Mouse (Mus musculus) embryonic facial prominence, embryonic 12.5 days (tissue): ENCODE results near the gene Zfp362. TPM values are rescaled to one million over a fixed set of nuclear protein-coding genes. Genes with fewer than 3 reads are reported as not detected.

Source experiments
- ATAC-seq: fragments of 200-750 bp; cut with Nextera tagmentation; 2 replicates; pipeline ENCODE4 v1.8.0; 2017; ENCODE audit not compliant: insufficient number of reproducible peaks, insufficient read depth, low FRiP score, low TSS enrichment
- H3K27ac ChIP-seq: fragments of 300-500 bp; sonication (generic); 2 replicates; pipeline ENCODE4 v1.5.1; 2016; ENCODE audit warnings: mild to moderate bottlenecking
- H3K27me3 ChIP-seq: fragments of 300-500 bp; sonication (generic); 2 replicates; pipeline ENCODE4 v1.6.1; 2016; ENCODE audit warnings: mild to moderate bottlenecking, moderate library complexity
- H3K36me3 ChIP-seq: fragments of 300-500 bp; sonication (generic); 2 replicates; pipeline ENCODE4 v1.6.1; 2016; ENCODE audit warnings: mild to moderate bottlenecking
- H3K4me1 ChIP-seq: fragments of 300-500 bp; sonication (generic); 2 replicates; pipeline ENCODE4 v1.6.1; 2016
- H3K4me2 ChIP-seq: fragments of 300-500 bp; sonication (generic); replicated peaks from 2 replicates; pipeline ENCODE4 v1.6.1; 2016; ENCODE audit warnings: mild to moderate bottlenecking, moderate library complexity
- H3K4me3 ChIP-seq: fragments of 300-500 bp; sonication (generic); 2 replicates; pipeline ENCODE4 v1.5.1; 2016; ENCODE audit warnings: mild to moderate bottlenecking
- H3K9ac ChIP-seq: fragments of 300-500 bp; sonication (generic); 2 replicates; pipeline ENCODE4 v1.6.1; 2016; ENCODE audit warnings: mild to moderate bottlenecking, moderate library complexity
- H3K9me3 ChIP-seq: fragments of 300-500 bp; sonication (generic); 2 replicates; pipeline ENCODE4 v1.6.1; 2016; ENCODE audit warnings: mild to moderate bottlenecking, moderate library complexity
- WGBS: fragments of 180-500 bp; shearing (Covaris S2); methylation state at CpG from one replicate; pipeline ENCODE4 v1.1.7; 2016; 5-methylcytosine and 5-hydroxymethylcytosine counted together
- polyA plus RNA-seq: library from polyadenylated mRNA; unstranded; fragments of >200 nt; fragmentation: Nextera tagmentation; extraction: Ambion mirVana; gene quantifications from 2 replicates; pipeline ENCODE4 v1.2.1, GENCODE M21; 2016

Zfp362 gene
- polyA plus RNA-seq, 1 experiment from 2014 or later = 52.3 TPM

DNA sequence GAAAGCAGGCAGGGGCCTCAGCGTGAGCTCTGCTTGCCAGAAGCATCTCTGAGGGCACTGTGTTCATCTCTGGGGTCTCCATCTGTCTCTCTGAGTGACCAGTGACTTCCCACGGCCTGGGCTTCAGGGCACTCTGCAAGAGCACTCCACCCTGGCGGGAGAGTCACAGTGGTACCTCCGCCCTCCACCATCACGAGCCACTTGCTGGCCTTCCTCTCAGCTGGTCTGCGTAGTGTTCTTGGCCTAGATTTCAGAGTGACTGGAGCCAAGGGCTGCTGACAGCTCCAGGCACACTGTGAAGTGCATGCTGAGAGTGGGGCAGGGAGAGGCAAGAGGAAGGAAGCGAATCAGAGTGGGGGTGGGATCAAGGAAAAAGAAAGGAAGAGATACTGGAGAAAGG lies 81.8 kb downstream of the Zfp362 start:
- no peak overlapping the region for H3K4me2 ChIP-seq
- peaks cover 33% of the 10 kb centered on the region for H3K4me1 ChIP-seq
- no peak for ATAC-seq
- H3K27me3 ChIP-seq = no peaks in the 10 kb centered on the region
- no peak overlapping the region for H3K27ac ChIP-seq
- H3K36me3 ChIP-seq = 0 out of 2 replicates have a peak, but pooled peaks cover 4% of the 10 kb centered on the region
- H3K9ac ChIP-seq = no peak overlapping the region
- no peak overlapping the region for H3K4me3 ChIP-seq
- H3K9me3 ChIP-seq = no peaks in the 10 kb centered on the region
- WGBS = 55% methylated on average over 7 of the region's 7 CpGs

DNA sequence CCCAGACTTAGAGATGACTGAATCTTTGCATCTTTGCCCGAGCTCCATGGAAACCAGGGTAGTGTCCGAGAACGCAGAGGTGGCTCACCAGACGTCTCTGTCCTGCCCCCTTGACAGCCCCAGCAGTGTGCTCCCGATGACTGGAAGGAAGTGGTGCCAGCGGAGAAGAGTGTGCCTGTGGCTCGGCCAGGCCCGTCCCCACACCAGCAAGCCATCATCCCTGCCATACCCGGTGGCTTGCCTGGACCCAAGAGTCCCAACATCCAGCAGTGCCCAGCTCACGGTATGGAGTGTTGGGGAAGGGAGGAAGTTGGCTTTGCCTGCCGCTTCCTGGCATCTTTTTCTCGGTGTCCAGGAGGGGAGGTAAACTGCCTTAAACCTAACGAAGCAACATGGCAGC lies 82.4 kb downstream of the Zfp362 start:
- Histone ChIP-seq H3K27me3 (no peaks in the 10 kb centered on the region), H3K9ac (no peak overlapping the region), H3K27ac (no peak overlapping the region), H3K4me1 (peaks cover 27% of the 10 kb centered on the region), H3K4me2 (no peak overlapping the region), H3K4me3 (no peak overlapping the region), H3K9me3 (no peaks in the 10 kb centered on the region), H3K36me3 (0 out of 2 replicates have a peak, but pooled peaks cover 4% of the 10 kb centered on the region)
- 84% methylated on average over 13 of the region's 13 CpGs for WGBS
- ATAC-seq = no peak

Other genes starting within 250 kb of the Zfp362 start
- gene Zscan20, start 195.9 kb downstream of the Zfp362 start, polyA plus RNA-seq = 6.6 and 7.1 TPM in 2 replicates
- gene Tlr12, start 187.4 kb downstream of the Zfp362 start, polyA plus RNA-seq = 0.45 and 1.1 TPM in 2 replicates
- gene Phc2, start 151.3 kb downstream of the Zfp362 start, polyA plus RNA-seq = 82.4 and 106 TPM in 2 replicates
- 0.18 and 0.19 TPM in 2 replicates for gene A3galt2, start 50.7 kb downstream of the Zfp362 start, polyA plus RNA-seq
- gene Trim62, start 77.5 kb upstream of the Zfp362 start, polyA plus RNA-seq = 18.8 and 19.7 TPM in 2 replicates
- 28.8 and 30.8 TPM in 2 replicates for gene Azin2, start 156.4 kb upstream of the Zfp362 start, polyA plus RNA-seq
- gene Ak2, start 185.9 kb upstream of the Zfp362 start, polyA plus RNA-seq = 184 and 185 TPM in 2 replicates